Mouse (Mus musculus) E14TG2a.4 (cell line): ENCODE measurements around the gene Bhlhe23.

Source experiments
- CTCF ChIP-seq: conservative IDR thresholded peaks from 2 replicates; pipeline ENCODE4 v1.5.1; 2014; ENCODE audit warnings: low read length
- NANOG ChIP-seq: IDR thresholded peaks from 2 replicates; pipeline ENCODE4 v1.6.1; 2014; ENCODE audit warnings: borderline replicate concordance, low read length, mixed read lengths
- POU5F1 ChIP-seq: IDR thresholded peaks from 2 replicates; pipeline ENCODE4 v1.6.1; 2014; ENCODE audit warnings: low read length, borderline replicate concordance

GRCm38 (mm10) chr2:180764986-180765385 lies 11.7 kb downstream of the Bhlhe23 start:
- TF ChIP-seq CTCF = no peak
- no peak for TF ChIP-seq POU5F1
- TF ChIP-seq NANOG = no peak
